Mouse (Mus musculus) liver, embryonic 16.5 days (tissue): Measurements from ENCODE around the gene Tbc1d22b. TPM values are rescaled to one million over a fixed set of nuclear protein-coding genes. Genes with fewer than 3 reads are reported as not detected.

Experiments used
- ATAC-seq: fragments of 200-750 bp; cut with Nextera tagmentation; 2 replicates; pipeline ENCODE4 v1.8.0; 2017; ENCODE audit warnings: low read depth, mild to moderate bottlenecking, moderate number of reproducible peaks, moderate library complexity
- H3K27ac ChIP-seq: fragments of 300-500 bp; sonication (generic); 2 replicates; pipeline ENCODE4 v1.5.1; 2014; ENCODE audit warnings: mild to moderate bottlenecking, low read length
- H3K27me3 ChIP-seq: fragments of 300-500 bp; sonication (generic); 2 replicates; pipeline ENCODE4 v1.6.1; 2014; ENCODE audit warnings: low read depth, low read length, mixed read lengths; ENCODE audit not compliant: control insufficient read depth, insufficient read depth
- H3K36me3 ChIP-seq: fragments of 300-500 bp; sonication (generic); 2 replicates; pipeline ENCODE4 v1.6.1; 2014; ENCODE audit warnings: mild to moderate bottlenecking; ENCODE audit not compliant: control insufficient read depth, insufficient read depth
- H3K4me1 ChIP-seq: fragments of 300-500 bp; sonication (generic); 2 replicates; pipeline ENCODE4 v1.6.1; 2014; ENCODE audit warnings: low read depth, low read length, mixed read lengths; ENCODE audit not compliant: control insufficient read depth
- H3K4me2 ChIP-seq: fragments of 300-500 bp; sonication (generic); 2 replicates; pipeline ENCODE4 v1.6.1; 2014; ENCODE audit warnings: low read depth, low read length, mixed read lengths
- H3K4me3 ChIP-seq: fragments of 300-500 bp; sonication (generic); 2 replicates; pipeline ENCODE4 v1.5.1; 2014; ENCODE audit warnings: low read depth, mild to moderate bottlenecking, low read length
- H3K9ac ChIP-seq: fragments of 300-500 bp; sonication (generic); 2 replicates; pipeline ENCODE4 v1.6.1; 2014; ENCODE audit warnings: low read depth, low read length
- H3K9me3 ChIP-seq: fragments of 300-500 bp; sonication (generic); replicated peaks from 2 replicates; pipeline ENCODE4 v1.6.1; 2016; ENCODE audit warnings: low read length; ENCODE audit not compliant: control insufficient read depth
- WGBS: fragments of 180-500 bp; shearing (Covaris S2); extraction: QIAGEN DNeasy Blood & Tissue Kit; methylation state at CpG from one replicate; pipeline ENCODE4 v1.1.7; 2014; ENCODE audit not compliant: insufficient replicate concordance; 5-methylcytosine and 5-hydroxymethylcytosine counted together
- polyA plus RNA-seq: library from polyadenylated mRNA; unstranded; fragments of >200 nt; fragmentation: Nextera tagmentation; extraction: Ambion mirVana; gene quantifications from 2 replicates; pipeline ENCODE4 v1.2.1, GENCODE M21; 2015

The Tbc1d22b gene
- polyA plus RNA-seq, 1 experiment from 2014 or later, result 2.7 TPM

GRCm38 (mm10) chr17:29579579-29580126, 30.1 kb downstream of the Tbc1d22b start:
- Histone ChIP-seq H3K4me1 (no peaks in the 10 kb centered on the region; the same call in 1 of the 2 replicates), H3K36me3 (no peaks in the 10 kb centered on the region), H3K9me3 (no peaks in the 10 kb centered on the region), H3K9ac (no peak overlapping the region), H3K4me3 (no peak overlapping the region), H3K27ac (no peak overlapping the region), H3K4me2 (no peak overlapping the region), H3K27me3 (no peaks in the 10 kb centered on the region)
- WGBS, result 73% methylated on average over 4 of the region's 4 CpGs
- no peak for ATAC-seq

- Histone ChIP-seq H3K27ac (no peak overlapping the region), H3K4me1 (no peaks in the 10 kb centered on the region; the same call in 1 of the 2 replicates), H3K36me3 (no peaks in the 10 kb centered on the region), H3K27me3 (no peaks in the 10 kb centered on the region), H3K4me3 (no peak overlapping the region), H3K4me2 (no peak overlapping the region), H3K9me3 (no peaks in the 10 kb centered on the region), H3K9ac (no peak overlapping the region)
- 0 out of 2 replicates have a peak, but pooled peaks have one; percentile 54 for ATAC-seq
- WGBS, result 16% methylated on average over 5 of the region's 5 CpGs
These were observed 34.0 kb downstream of the Tbc1d22b start for GRCm38 (mm10) chr17:29583569-29583968.

- Histone ChIP-seq H3K27ac (no peak overlapping the region), H3K36me3 (no peaks in the 10 kb centered on the region), H3K9me3 (no peaks in the 10 kb centered on the region), H3K4me2 (no peak overlapping the region), H3K4me1 (no peaks in the 10 kb centered on the region; the same call in 1 of the 2 replicates), H3K9ac (no peak overlapping the region), H3K4me3 (no peak overlapping the region), H3K27me3 (no peaks in the 10 kb centered on the region)
- 47% methylated on average over 5 of the region's 5 CpGs for WGBS
- no peak for ATAC-seq
These were observed 34.7 kb downstream of the Tbc1d22b start for GRCm38 (mm10) chr17:29584306-29584705.

GRCm38 (mm10) chr17:29584737-29585136, 35.2 kb downstream of the Tbc1d22b start:
- H3K9ac ChIP-seq, result no peak overlapping the region
- WGBS, result 66% methylated on average over 3 of the region's 3 CpGs

GRCm38 (mm10) chr17:29585446-29585845, 35.9 kb downstream of the Tbc1d22b start:
- Histone ChIP-seq H3K4me3 (no peak overlapping the region), H3K9ac (no peak overlapping the region), H3K9me3 (no peaks in the 10 kb centered on the region), H3K27me3 (no peaks in the 10 kb centered on the region), H3K4me1 (no peaks in the 10 kb centered on the region; the same call in 1 of the 2 replicates), H3K27ac (no peak overlapping the region), H3K36me3 (no peaks in the 10 kb centered on the region), H3K4me2 (no peak overlapping the region)
- no peak for ATAC-seq
- 51% methylated on average over 6 of the region's 6 CpGs for WGBS

More at GRCm38 (mm10) chr17:29584737-29585136, 35.2 kb downstream of the Tbc1d22b start:
- Histone ChIP-seq H3K4me2 (no peak overlapping the region), H3K4me3 (no peak overlapping the region), H3K27ac (no peak overlapping the region), H3K9me3 (no peaks in the 10 kb centered on the region), H3K27me3 (no peaks in the 10 kb centered on the region), H3K4me1 (no peaks in the 10 kb centered on the region; the same call in 1 of the 2 replicates), H3K36me3 (no peaks in the 10 kb centered on the region)
- no peak for ATAC-seq

GRCm38 (mm10) chr17:29586921-29587320, 37.3 kb downstream of the Tbc1d22b start:
- Histone ChIP-seq H3K27me3 (no peaks in the 10 kb centered on the region), H3K9me3 (no peaks in the 10 kb centered on the region), H3K36me3 (no peaks in the 10 kb centered on the region), H3K9ac (no peak overlapping the region), H3K4me1 (no peaks in the 10 kb centered on the region; the same call in 1 of the 2 replicates), H3K27ac (no peak overlapping the region), H3K4me2 (no peak overlapping the region), H3K4me3 (no peak overlapping the region)
- 77% methylated on average over 9 of the region's 9 CpGs for WGBS
- no peak for ATAC-seq

- no peak for ATAC-seq
- 74% methylated on average over 11 of the region's 11 CpGs for WGBS
- H3K4me2 ChIP-seq, result no peak overlapping the region
- H3K4me3 ChIP-seq, result no peak overlapping the region
- no peaks in the 10 kb centered on the region for H3K4me1 ChIP-seq
- no peak overlapping the region for H3K9ac ChIP-seq
- H3K27me3 ChIP-seq, result no peaks in the 10 kb centered on the region
- H3K9me3 ChIP-seq, result no peaks in the 10 kb centered on the region
- no peak overlapping the region for H3K27ac ChIP-seq
- H3K36me3 ChIP-seq, result no peaks in the 10 kb centered on the region
These were observed 39.8 kb downstream of the Tbc1d22b start for GRCm38 (mm10) chr17:29589221-29589898.

- Histone ChIP-seq H3K36me3 (no peaks in the 10 kb centered on the region), H3K27ac (no peak overlapping the region), H3K9me3 (no peaks in the 10 kb centered on the region), H3K4me2 (no peak overlapping the region), H3K27me3 (no peaks in the 10 kb centered on the region), H3K4me1 (no peaks in the 10 kb centered on the region), H3K9ac (no peak overlapping the region), H3K4me3 (no peak overlapping the region)
- 73% methylated on average over 15 of the region's 15 CpGs for whole genome bisulfite sequencing
- no peak for ATAC-seq
These were observed 46.5 kb downstream of the Tbc1d22b start for GRCm38 (mm10) chr17:29595891-29596770.
